13 mouse cellular contexts compared by ENCODE assay signal in the genomic region with DNA sequence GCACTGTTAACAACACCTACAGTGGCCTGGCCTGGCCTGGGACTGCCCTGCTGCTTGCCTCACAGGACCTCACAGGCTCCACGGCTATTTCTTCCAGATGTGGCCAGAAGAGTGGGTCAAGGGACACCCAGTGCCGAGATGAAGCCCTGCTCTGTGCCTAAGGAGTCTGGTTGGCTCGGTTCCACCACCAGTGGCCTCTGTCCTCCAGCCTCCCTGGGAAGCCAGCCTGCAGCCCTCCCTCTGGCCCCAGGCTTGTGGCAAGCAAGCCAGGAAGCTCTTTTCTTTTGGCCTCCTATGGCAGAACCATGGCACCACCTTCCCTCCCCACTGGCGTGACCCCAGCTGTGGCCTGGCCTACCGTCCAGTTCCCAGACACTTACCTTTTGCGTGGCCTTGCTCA. TPM values are rescaled to one million over a fixed set of nuclear protein-coding genes. Genes with fewer than 3 reads are reported as not detected.
DNase-seq lines count a peak whose midpoint lies in the region; ATAC-seq and TF ChIP-seq lines count a peak whose summit lies in the region.
"Had no signal": no experiment of that assay in that cellular context is flagged by ENCODE, and none has a peak within 500 bp of the region (broad histone marks: within the 10 kb centered on the region; RNA-seq: fewer than 3 reads in every experiment).

No protein-coding gene starts in this region.

- no peaks in the 10 kb centered on the region for H3K4me1 ChIP-seq in lung, postnatal 0 days (ENCODE audit: insufficient read depth, low read depth, low read length)
- H3K4me1 ChIP-seq in limb, embryonic 10.5 days, result peaks cover 10% of the 10 kb centered on the region
- H3K4me1 ChIP-seq: hindbrain, embryonic 15.5 days had no signal

- no peak overlapping the region; the same call in 1 of the 2 replicates for H3K27ac ChIP-seq in lung, postnatal 0 days (ENCODE audit: low read length)
- peak overlapping the region; percentile 67 for H3K27ac ChIP-seq in limb, embryonic 10.5 days
- H3K27ac ChIP-seq: hindbrain, embryonic 15.5 days had no signal

- H3K4me2 ChIP-seq in lung, postnatal 0 days (replicated peaks; ENCODE audit: low read depth, low read length), result no peak overlapping the region
- H3K4me2 ChIP-seq: hindbrain, embryonic 15.5 days had no signal

- no peak overlapping the region for H3K4me3 ChIP-seq in lung, postnatal 0 days (ENCODE audit: low read depth, low read length)
- no peak overlapping the region for H3K4me3 ChIP-seq in limb, embryonic 10.5 days
- H3K4me3 ChIP-seq: erythroblast, embryonic 14.5 days; hindbrain, embryonic 15.5 days had no signal

- no peaks in the 10 kb centered on the region for H3K27me3 ChIP-seq in lung, postnatal 0 days (replicated peaks; ENCODE audit: insufficient read depth, low read length)
- no peaks in the 10 kb centered on the region for H3K27me3 ChIP-seq in limb, embryonic 10.5 days (ENCODE audit: low read depth, poor library complexity, severe bottlenecking)
- H3K27me3 ChIP-seq: hindbrain, embryonic 15.5 days had no signal

- TF ChIP-seq CTCF in lung, postnatal 0 days (IDR thresholded peaks at IDR 0.05), result no peak

- peak; percentile 50 to 74 for DNase-seq in adrenal gland, adult (ENCODE audit: inconsistent age in 2 of 2, low spot score in 1 of 2)
- DNase-seq in adrenal gland, postnatal 4 days (ENCODE audit: low spot score in 2 of 2), result no peak
- DNase-seq in lung, postnatal 10 days, result peak; percentile 27
- no peak for DNase-seq in lung, postnatal 0 days (ENCODE audit: low spot score)
- DNase-seq in fibroblast of lung, adult 2 months (ENCODE audit: low read depth), result peak; percentile 43
- no peak for DNase-seq in limb, embryonic 10.5 days (ENCODE audit: low spot score)
- DNase-seq in cerebellum, adult 9-11 months, result no peak
- no peak for DNase-seq in lung, adult 18-20 months
- DNase-seq: spleen, adult 18-20 months; thymus, postnatal 4 days had no signal

- H3K36me3 ChIP-seq in lung, postnatal 0 days (ENCODE audit: insufficient read depth, low read length), result no peaks in the 10 kb centered on the region
- peaks cover 11% of the 10 kb centered on the region for H3K36me3 ChIP-seq in limb, embryonic 10.5 days

- no peaks in the 10 kb centered on the region for H3K9me3 ChIP-seq in lung, postnatal 0 days (ENCODE audit: low read length)
- no peaks in the 10 kb centered on the region for H3K9me3 ChIP-seq in limb, embryonic 10.5 days (replicated peaks)
- H3K9me3 ChIP-seq: G1E; hindbrain, embryonic 15.5 days had no signal

- no peak for ATAC-seq in lung, postnatal 0 days

- 81% methylated on average over 6 of the region's 6 CpGs for WGBS in lung, postnatal 0 days
- 75% methylated on average over 6 of the region's 6 CpGs for WGBS in limb, embryonic 10.5 days

- no peak overlapping the region for H3K9ac ChIP-seq in lung, postnatal 0 days (replicated peaks; ENCODE audit: low read depth)
- H3K9ac ChIP-seq: hindbrain, embryonic 15.5 days had no signal

- no peak for TF ChIP-seq EP300 in lung, postnatal 0 days (IDR thresholded peaks at IDR 0.05)

RNA-seq across cellular contexts. Expression of gene Fasn, which starts 48.9 kb away (rescaled TPM):
- 10 to 100 TPM; 86.7 to 96.3 TPM for total RNA-seq in adrenal gland, postnatal 4 days (2021)
- polyA plus RNA-seq in lung, postnatal 0 days (2015; fragmentation: Nextera tagmentation; extraction: Ambion mirVana), result 54.7 and 63.8 TPM in 2 replicates
- polyA plus RNA-seq in limb, embryonic 10.5 days (2016; fragmentation: Nextera tagmentation; extraction: Ambion mirVana), result 125 and 139 TPM in 2 replicates

RNA-seq across cellular contexts. Expression of gene Ccdc57, which starts 59.5 kb away (rescaled TPM):
- total RNA-seq in adrenal gland, postnatal 4 days (2021), result 10 to 100 TPM; 14.3 to 14.4 TPM
- polyA plus RNA-seq in lung, postnatal 0 days (2015; fragmentation: Nextera tagmentation; extraction: Ambion mirVana), result 3.4 and 3.7 TPM in 2 replicates
- polyA plus RNA-seq in limb, embryonic 10.5 days (2016; fragmentation: Nextera tagmentation; extraction: Ambion mirVana), result 7.0 and 7.2 TPM in 2 replicates

Comparison
In these comparisons a context has a peak if more than half of its experiments do, and no peak if none do; other contexts are left out.
1. DNase-seq: peak in adrenal gland, adult (2 of 2), lung, postnatal 10 days (single experiment) and fibroblast of lung, adult 2 months (single experiment); none in adrenal gland, postnatal 4 days (0 of 2), lung, postnatal 0 days (single experiment), limb, embryonic 10.5 days (single experiment), cerebellum, adult 9-11 months (single experiment) and lung, adult 18-20 months (0 of 2).